Mouse (Mus musculus) spleen, postnatal 10 days (tissue): ENCODE data around the gene Plekha7.

ENCODE experiments used
- DNase-seq, 2 experiments: peaks; one replicate each; pipeline ENCODE4 v3.0.0; 2021 to 2022; ENCODE audit warnings: low spot score in 2 of 2

Gene Plekha7

DNA sequence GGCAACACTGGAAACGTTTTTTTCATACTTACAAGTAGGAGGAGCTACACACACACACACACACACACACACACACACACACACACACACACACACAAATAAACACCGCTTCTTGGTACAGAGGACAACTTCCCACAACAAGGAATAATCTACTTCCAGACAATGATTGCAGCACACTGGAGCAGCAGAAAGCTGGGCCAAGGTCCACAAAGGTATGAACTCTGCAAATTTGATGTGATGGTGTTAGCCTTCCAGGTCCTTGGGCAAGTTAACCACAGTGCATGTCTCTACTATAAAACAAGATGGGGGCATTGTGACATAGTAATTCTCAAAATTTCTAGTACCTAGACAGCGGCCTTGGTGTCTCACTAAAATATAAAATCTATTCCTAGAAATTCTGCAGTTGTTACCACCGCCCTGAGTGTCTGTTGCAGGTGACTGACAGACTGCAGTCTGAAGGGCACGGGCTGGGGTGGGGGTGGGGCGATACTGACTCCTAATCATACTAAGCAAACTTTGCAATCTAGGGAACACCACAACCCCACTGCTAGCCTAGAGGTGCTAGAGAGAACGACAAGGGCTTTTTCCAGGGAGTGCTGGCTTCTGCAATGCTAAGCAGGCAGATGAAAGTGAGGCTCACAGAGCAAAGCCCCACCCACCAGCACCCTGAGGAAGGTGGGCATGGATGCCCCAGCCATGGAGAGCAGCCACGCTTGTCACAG is 85.7 kb downstream of the Plekha7 start:
- DNase-seq: no peak

DNA sequence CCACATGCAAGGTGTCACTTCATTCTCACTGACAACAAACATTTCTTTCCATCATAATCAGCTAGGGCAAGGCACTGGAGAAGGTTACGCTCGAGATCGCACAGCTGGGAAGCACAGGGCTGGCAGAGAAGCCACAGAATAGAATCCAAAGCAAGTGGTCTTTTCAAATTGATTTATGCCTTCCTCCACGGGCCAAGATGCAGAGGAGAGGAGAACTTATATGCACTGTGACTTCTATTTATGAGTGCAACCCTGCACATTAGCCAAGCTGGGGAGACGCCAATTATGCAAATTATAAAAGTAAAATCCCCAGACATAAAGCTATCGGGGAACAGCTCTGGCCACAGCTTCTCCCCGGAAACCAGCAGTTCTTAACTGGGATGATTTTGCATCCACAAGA is 86.3 kb downstream of the Plekha7 start:
- no peak for DNase-seq

DNA sequence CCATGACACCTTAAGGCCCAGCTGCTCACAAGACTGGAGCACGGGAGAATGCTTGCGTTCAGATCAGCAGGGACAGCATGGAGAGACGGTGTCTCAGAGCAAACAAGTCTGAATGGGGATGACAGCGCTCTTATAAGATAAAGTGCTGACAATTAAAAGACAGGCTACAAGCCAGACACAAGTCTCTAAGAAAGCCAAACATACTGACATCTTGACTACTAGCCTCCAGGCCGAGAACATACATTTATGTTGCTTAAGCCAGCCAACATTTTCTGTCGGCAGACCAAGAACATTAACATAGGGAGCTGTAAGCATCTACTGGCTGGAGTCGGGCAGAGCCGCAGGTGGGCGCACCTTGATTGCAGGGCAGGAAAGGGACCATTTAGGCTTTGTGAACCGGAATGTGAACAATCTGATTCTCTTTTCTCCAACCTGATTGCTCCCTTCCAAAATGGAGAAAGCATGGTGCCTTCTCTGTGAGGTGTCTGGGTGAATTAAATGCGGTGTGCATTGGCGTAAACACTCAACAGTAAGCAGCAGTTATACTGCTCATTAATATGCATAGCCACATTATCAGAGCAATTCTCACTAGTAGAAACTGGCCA is 88.0 kb downstream of the Plekha7 start:
- DNase-seq: no peak

DNA sequence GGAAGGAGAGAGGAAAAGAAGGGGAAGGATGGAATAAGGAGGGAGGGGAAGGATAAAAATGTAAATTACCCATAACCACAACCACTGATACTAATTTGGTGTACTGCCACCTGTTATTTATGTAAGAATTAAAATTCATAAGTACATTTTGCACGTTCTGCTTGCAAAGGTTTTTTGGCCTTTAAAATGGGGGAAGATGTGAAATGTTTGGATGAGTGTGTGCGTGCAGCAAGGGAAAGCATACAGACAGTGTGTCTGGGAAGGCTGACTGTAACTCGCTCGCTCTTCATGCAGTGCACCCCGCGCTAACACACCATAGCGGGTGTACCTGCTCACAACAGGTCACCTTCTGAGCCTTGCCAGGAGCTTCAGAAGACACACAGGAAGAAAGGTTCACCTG is 90.4 kb downstream of the Plekha7 start:
- DNase-seq: no peak

DNA sequence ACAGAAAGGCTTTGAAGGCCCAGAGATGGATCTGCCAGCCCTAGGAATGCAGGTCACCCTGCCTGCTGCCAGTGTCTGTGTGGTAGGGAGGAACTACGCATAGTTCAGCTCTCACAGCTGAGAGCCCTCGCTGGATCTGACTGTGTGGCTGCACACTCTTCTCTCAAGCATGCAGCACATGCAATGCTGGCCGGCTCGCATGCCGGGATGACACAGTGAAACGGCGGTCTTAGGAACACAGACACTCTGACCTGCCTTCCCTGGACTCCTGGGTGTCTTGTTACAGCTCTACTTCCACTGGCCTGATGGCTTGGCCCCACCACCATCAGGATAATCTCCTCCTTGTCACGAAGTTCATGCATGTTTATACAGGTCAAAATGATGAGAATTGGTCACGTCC is 96.3 kb downstream of the Plekha7 start:
- no peak for DNase-seq

DNA sequence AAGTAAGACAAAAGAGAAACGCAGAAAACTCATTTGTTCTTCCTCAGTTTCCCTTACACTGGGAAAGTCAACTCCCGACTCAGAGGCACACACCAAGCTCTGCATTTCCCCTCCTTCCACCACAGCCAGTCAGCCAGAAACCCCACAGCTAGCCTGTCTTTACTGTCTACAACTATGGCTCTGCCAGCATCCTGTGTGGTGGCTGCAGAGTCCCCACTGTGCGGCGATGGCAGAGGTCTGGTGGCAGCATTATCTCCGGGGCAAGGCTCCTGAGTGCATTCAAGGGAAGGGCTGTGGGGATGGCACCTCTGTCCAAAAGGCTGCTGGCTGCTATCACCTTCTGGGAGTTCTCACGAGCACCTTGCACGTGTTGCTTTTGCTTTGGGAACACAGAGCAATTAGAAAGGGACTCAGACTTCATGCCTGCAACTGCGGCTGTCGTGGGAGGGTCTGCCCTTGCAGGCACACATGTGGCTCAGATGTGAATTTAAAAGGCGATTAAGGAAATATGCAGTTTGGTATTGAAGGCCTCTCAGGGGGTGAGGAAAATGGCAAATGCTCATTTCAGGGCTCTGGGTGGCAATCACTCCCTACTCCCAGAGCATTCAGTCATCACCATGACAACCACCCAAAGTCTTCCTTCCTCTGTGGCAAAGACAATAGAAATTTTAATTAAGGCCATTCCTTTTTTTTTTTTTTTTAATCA is 98.1 kb downstream of the Plekha7 start:
- no peak for DNase-seq

DNA sequence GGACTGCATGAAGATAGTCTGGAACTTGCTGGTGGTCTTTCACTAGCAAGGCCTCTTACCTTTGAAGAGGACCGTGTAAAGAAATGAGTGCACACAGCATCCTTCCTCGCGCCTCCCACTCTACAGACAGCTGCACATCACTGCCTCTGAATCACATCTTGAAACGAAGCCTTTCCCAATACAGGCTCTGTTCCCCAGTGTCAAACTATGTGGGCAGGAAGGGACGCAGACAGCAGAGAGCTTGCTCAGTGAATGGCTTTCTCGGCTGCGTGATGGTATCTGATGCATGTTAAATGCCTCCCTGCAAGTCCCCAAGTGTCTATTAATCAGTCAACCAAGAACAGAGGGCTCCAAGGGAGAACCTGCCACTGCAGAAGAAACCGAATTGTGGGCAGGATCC is 99.3 kb downstream of the Plekha7 start:
- no peak for DNase-seq

DNA sequence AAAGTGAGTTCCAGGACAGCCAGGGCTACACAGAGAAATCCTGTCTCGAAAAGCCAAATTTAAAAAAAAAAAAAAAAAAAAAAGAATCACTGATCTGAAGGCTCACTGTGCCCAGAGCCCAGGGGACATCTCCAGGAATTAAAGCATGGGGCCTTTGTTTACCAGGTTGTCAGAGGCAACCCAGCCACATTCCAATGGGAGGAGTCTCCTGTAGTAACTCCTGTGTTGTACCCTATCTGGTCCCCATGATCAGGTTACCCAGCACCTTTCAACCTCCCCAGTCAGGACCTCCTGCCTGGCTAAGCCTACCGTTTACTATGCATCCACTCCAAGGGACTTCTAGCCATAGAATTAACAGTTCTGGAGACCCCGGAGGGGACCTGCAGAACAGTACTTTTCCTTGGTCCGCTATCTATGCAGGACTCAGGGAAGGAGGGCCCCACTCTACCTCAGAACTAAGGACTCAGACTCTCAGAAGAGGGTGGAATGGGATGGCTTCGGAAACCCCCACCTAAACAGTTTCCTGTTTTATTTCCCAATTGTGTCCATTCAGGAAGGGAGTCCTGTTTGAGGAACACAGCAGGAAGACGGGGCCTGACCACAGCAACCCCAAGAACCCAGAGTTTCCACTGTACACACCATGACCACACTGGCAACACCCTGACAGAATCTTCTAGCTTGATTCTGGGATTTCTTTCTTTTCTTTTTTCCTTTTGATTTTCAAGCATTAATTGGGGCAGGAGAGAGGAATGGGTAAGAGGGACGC is 101.2 kb downstream of the Plekha7 start:
- DNase-seq: no peak

DNA sequence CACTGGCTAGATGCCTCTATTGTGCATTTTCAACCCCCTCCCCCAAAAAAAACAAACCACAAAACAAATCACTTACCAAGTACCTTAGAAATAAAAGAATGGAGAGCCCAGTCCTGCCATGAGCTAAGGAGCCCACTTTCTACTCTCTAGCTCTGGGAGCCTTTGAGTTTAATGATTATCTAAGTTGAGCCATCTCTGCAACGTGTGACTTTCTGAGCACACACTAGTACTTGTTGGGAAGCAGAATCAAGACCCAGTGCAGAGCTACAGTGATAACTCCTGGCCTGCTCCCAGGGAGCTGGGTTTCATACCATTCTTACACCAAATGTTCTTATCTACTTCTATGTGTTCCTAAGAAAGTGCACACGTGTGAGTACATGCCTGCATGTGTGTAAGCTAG is 102.7 kb downstream of the Plekha7 start:
- DNase-seq: no peak

DNA sequence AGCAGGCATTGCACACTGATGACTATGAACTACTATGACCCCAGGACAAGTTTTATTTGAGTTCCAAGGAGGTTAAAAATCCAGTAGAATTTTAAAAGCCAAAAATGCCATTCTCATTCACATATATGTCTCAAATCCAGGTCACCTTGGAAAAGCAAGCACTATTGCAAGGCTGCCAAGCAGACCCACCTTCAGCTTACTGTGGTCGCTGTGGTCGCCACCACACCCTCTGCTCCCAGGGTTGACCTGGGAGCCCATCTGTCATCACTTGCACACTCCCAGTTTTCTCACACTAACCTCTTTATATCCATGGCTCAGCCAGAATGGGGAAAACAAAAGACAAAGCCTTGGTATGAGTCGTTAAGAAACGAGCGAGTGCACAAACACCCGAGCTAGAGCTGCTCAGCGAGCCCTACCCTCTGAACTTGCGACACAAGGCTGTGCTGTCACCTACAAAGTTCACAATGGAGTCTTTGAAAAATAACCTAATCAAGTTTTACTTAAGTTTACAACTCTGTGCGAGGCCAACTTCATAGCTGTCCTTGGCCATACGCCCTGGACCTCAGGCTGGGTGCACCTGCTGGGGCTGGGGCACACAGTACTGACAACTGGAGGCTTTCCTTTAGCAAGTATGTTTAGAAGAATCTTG is 106.0 kb downstream of the Plekha7 start:
- DNase-seq: no peak

DNA sequence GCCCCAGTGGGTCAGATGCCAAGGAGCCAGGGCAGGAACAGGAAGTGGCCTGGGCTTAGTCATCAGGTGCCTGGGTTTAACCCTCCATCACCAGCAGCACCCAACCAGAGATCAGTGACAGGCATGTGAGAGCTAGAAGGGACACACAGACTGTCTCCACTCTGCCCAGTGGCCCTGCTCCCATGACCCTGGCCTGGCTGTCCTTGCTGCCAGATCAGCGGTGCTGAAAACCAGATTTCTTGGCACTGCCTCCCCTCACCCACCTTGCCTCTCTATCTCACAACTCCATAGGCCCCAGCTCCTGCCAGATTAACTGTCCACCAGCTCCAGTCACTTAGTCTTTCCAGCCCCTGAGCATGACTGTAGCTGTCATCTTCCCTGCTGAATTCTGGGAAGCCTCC is 107.2 kb downstream of the Plekha7 start:
- DNase-seq: no peak

DNA sequence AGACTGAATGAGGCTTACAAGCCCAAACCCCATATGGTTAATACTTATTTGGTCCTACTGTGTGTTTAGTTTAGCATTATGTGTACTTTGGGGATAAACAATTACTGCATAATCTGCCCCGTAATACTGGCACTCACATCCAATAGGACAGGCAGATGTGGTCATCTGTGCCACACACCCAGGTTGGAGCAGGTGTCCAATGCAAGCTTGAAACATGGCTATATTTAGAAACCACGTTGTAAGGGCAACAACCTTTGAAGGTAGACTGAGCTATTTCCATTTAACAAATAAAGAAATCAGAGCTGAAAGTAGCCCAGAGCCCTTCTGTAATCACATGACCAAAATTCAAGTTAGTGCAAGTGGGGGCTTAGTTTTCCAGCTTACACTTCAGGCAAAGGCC is 107.6 kb downstream of the Plekha7 start:
- DNase-seq: no peak

DNA sequence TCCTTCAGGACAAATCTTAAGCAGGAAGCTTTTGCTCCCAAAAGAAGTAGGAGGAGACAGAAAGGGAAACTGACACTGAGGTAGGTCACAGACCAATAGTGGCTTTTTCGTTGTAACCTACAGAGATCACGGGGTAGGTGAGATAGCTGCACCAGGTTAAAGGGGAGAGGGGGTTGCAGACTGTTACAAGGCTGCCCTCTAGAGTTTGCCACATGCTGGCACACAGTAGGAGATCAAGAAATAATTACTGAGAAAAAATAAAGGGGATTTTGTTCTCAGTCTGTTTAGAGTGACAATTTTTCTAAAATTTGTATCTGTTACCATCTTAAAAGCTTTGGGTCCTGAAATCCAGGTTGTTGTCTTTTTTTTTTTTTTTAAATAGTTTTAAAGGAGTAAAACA is 109.3 kb downstream of the Plekha7 start:
- DNase-seq: no peak

DNA sequence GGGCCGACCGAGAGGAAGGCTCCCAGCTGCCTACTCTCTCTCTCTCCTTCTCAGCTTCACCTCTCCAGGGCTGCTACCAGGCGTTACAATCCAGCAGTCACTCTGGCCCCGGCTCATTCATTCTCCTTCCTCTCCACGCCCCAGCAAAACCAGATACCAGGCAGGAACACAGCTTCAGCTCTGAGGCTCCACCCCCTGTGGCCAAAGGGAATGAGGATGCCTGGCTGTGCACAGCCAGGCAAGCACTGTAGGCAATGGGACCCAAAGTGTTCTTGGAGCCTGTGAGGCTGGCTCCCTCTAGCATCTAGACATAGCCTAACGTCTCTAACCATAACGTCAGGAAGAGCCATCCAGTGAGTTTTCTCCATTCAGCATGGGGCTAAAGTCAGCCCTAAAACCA is 109.8 kb downstream of the Plekha7 start:
- no peak for DNase-seq

DNA sequence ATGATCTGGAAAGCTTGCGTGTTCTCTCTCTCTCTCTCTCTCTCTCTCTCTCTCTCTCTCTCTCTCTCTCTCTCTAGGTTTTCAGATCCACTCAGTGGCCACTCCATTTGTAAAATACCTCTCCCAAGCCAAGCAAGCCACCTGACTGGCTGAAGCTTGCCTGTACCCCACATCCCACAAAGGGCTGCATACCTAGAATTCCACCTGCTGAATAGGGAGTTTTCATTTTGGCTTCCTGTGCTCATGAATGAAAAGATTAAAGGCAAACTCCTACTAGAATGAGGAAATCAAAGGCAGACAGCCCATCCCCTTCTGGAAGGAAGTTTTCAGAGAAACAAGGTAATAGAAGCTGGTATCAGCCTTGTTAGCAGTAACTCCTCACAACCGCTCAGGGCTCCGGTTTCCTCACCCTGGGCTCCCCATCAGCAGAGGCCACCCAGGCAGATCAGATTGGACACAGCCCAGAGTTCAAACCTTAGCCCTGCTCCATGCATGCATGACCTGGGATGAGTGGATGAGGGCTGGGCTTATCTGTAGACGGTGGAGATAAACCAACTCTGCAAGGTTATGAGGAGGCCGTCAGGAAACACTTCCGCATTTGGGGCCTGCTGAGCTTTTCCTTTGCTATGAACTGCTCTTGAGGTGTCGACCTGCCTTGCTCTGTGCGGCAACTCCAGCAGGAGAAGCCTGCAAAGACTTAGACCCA is 111.0 kb downstream of the Plekha7 start:
- DNase-seq: no peak

DNA sequence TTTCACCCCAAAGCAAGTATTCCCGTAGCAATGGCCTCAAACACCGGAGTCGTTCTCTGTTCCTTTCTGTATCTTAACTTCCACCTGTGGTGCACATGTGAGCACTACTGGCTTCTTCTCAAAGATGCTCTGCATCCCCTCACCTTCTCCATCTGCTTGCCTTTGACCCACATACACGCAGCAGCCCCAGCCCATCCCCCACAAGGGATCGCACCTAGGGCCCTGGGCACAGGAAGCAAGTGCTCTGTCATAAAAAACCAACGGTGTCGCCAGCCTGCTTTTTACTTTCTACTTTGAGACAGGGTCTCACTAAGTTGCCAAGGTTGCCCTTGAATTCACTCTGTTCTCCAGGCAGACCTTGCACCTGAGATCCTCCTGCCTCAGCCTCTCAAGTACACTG is 113.2 kb downstream of the Plekha7 start:
- DNase-seq: no peak

DNA sequence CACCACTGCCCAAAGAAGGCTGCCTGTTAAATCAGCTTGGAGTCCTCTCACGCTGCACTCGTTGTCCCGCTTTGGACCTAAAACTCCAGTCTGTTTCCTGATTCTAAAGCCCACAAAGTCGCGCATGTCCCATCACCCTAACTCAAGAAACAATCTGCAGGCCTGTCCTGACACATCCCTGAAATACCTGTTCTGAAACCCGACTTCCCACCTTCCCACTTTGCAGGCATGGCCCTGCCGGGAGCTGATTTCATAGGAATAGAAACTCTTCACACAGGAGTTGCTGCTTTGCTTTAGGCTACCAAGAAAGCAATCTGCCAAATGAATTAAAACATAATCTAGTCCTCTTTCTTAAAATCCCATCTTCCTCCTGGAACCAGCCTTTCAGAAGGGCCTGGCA is 115.2 kb downstream of the Plekha7 start:
- DNase-seq: no peak

DNA sequence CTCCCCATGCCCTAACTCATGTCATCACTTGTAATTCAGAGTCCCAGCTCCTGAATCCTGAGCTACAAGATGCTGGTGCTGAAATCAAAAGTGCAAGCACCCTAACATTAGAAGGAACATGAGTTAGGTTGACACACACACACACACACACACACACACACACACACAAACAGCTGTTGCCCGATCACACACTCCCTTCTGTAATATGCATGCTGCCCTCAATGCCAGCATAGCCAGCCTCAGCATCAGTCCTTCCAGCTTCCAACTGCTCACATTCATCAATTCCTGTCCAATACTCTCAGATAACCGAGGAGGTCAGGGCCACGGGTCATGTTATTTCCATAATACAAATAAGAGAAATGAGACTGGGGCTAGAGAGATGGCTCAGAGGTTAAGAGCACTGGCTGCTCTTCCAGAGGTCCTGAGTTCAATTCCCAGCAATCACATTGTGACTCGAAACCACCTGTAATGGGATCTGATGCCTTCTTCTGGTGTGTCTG is 116.0 kb downstream of the Plekha7 start:
- DNase-seq: no peak

DNA sequence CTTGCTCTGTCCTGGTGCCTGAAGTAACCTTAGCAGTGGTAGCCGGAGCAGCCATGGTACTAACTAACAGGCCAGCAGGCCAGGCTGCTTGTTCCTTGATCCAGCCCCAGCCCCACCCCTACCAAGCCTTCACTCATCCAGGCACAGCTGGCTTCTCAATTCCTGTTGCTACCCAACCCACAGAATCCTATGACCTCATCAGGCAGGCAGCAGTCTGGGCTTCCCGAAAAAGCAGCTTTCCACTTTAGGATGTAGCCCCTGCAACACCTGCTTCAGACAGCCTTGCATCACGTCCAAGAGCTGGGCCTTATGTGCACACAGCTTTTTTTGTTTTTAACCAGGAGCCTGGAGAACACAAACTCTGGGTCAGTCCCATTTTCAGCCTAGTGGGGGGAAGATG is 117.0 kb downstream of the Plekha7 start:
- no peak for DNase-seq

DNA sequence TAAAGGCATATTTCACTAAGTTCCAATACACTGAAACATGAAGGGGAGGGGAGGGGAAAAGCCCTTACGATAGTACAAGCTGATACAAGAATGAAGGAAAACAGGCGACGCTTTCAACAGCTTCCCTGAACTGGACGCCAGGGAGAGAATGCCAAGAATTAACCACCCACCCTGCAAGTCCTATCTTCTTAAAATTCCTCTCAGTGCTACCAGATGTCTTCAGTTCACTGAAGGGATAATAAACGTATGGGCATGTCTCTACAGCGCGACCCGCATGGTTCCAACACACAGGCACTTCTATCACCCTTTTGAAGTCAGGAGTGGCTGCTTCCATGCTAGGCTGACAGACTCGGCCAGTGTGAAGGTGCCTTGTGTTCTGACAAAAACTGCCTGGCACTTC is 118.5 kb downstream of the Plekha7 start:
- DNase-seq: no peak

DNA sequence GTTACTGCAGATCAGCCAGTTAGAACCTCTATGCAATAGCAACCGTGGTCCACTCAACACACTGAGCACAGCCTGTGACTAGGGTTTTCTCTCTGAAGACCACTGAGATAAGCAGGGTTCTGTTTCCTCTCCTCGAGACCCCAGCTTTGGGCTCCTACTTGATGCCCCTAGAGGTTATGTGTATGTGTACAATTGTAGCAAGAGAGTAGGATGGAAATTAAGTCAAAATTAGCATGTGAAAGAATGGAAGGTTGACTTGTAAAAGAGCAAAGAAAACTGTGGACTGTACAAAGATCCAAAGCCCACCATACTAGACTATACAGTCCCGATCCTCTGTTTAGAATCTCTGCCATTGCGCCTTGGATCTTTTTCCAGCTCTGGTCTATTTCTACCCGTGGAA is 119.8 kb downstream of the Plekha7 start:
- no peak for DNase-seq
